Mouse (Mus musculus): Measurements from ENCODE around the gene Rassf2.

- TF ChIP-seq GATA1 (IDR thresholded peaks at IDR 0.05; ENCODE audit: low read length) (no peak), TAL1 (IDR thresholded peaks at IDR 0.05; ENCODE audit: low read length) (no peak)
Measured at GRCm38 (mm10) chr2:132049921-132050320, 19.9 kb upstream of the Rassf2 start.

All from erythroblast, embryonic 14.5 days (primary cell).